Mouse (Mus musculus) ES-E14 (cell line): ENCODE measurements around the gene Tceal9.

Experiments used
- HCFC1 ChIP-seq: IDR thresholded peaks from 2 replicates; pipeline ENCODE4 v1.6.1; 2012; ENCODE audit warnings: low read length, inconsistent platforms, borderline replicate concordance; ENCODE audit not compliant: insufficient read depth
- ZC3H11A ChIP-seq: IDR thresholded peaks from 2 replicates; pipeline ENCODE4 v1.6.1; 2012; ENCODE audit warnings: low read depth, mild to moderate bottlenecking, inconsistent platforms, low read length, borderline replicate concordance
- ZNF384 ChIP-seq: IDR thresholded peaks from 2 replicates; pipeline ENCODE4 v1.6.1; 2012; ENCODE audit warnings: low read depth, low read length, inconsistent platforms

DNA sequence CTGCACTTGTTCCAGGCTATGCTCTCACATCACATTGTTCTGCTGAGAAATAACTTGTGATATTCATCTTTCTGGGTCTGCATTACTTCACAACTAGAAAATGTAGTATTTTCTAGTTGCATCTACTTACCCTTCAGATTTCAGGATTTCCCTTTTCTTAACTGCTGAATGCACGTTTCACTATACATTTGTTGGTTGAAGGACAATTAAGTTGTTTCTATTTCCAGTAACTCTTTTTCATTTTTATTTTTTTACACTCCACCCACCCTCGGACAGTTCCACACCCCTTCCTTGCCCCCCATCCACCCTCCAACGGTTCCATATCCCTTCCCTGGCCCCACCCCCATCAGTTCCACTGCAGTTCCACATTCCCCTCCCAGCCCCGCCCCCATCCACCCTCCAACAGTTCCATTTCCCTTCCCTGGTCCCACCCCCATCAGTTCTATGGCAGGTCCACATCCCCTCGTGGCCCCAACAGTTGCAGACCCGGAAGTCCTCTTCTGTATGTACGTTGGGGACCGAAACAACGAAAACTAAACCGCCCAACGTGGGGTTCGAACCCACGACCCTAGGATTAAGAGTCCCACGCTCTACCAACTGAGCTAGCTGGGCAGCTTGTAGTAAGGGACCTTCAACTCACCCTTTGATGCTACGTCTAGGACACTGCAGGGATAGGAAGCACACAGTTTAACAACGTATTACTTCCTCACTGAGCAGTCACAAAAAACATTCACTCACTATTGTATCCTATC, 49.5 kb upstream of the Tceal9 start:
- no peak for TF ChIP-seq ZC3H11A
- TF ChIP-seq HCFC1: no peak
- no peak for TF ChIP-seq ZNF384
